Mouse (Mus musculus) fat pad, adult 2 months (tissue): Measurements from ENCODE around the gene Sf3a2.

ENCODE experiments used
- DNase-seq: peaks from one replicate; pipeline ENCODE4 v3.0.0-alpha.2; 2011; ENCODE audit warnings: low read depth, low spot score; ENCODE audit errors: extremely low read depth

Sf3a2 gene

DNA sequence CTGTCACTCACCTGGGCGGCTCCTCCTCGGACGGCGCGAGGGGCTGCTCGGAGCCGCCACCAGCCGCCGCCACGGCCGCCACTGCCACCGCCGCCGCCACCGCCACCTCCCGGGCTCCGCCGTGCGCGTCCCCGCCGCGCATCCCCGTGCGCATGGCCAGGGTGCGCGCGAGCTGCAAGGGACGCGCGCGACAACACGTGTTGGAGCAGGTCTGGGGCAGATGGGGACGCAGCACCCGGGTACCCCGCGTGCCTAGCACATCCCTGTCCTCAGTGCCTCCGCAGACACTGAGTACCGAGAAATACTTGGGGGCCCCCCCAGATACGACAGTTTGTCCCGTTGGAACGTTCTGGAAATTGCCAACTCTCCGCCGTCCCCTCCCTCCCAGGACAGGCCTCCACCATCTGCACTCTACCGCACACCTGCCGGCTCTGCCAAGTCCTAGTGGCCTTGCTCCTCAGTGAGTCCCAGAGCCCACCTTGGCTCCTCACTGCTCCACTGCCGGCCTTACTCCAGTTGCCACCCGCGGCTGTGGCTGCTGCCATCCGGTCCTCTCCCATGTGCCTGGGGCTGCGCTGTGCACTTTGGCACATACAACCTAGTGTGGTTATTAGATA lies 46.0 kb downstream of the Sf3a2 start, which contains the start of gene Lingo3:
TSS of gene Lingo3 (minus strand) at position 109 of the 617 bp plus-strand sequence.
- DNase-seq = no peak

DNA sequence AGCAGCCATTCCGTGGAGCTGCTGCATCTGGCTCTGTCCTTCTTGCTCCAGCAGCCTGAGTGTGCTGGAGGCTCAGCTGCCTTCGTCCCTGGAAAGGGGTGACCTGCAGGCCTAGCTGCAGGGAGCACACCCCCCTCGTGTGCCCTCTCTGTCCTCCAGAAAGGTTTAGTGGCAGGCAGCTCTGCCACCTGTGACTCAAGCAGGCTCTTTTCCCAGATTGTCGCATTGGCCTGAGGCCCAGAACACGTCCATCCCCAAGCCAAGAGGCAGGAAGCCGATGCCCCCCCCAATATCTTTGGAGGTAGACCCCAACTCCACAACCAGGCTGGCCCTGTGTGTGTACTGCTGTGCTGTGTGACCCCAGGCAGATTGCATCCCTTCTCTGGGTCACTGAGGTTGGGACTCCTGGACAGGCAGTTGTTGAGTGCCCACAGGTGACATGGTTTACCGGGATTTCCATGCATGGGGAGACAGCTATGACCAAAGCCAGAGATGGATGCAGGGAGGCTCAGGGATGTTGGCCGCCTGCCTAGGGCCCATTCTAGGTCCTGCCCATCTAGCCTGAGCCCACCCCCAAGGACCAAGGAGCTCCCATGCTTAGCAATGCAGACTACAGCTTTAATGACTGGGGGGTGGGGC lies 47.2 kb downstream of the Sf3a2 start:
- DNase-seq = no peak

DNA sequence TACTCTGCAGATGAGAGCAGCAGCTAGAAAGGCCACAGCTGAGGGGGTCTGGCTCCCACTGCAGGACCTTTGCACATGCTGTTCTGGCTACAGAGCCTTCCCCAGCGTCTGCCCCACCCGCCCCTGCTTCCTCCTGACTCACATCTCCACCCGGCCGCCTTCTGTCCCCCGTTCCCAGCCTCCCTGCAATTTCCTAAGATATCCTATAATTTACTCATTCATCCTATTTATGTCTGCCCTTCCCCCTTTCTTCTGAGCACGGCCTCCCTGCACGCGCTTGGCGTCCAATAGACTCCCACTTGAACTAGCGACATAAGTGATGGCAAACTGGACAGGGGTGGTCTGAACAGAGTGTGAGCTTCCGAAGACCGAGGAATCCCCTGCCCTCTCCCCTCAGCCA lies 47.7 kb downstream of the Sf3a2 start:
- no peak for DNase-seq

DNA sequence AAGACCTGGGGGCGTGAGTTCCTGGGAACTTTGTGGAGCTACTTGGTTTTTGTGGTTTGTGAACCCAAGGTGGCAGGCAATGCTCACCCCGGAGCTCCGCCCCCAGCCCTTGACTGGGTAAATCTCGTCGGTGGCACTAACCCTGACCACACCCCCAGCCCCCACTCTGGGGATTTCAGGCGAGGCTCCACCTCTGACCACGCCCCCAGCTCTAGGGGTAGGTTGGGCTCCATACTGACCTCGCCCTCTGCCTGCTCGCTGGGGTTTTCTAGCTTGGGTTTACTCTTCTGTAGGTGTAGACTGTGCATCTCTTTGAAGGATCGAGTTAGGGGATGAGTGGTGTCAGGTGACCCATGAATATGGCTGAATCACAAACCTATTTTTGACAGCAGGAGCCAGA lies 50.6 kb downstream of the Sf3a2 start:
- no peak for DNase-seq
